Mouse (Mus musculus) liver, adult 2 months (tissue): ENCODE results near the gene AL731706.2. TPM values are rescaled to one million over a fixed set of nuclear protein-coding genes. Genes with fewer than 3 reads are reported as not detected.
"Not testable (repeated sequence)": the region's sequence is repeated elsewhere in the genome, so short reads cannot be mapped to it uniquely, and the experiment has no call there.

Experiments used
- DNase-seq: peaks from one replicate; pipeline ENCODE4 v3.0.0-alpha.2; 2011; ENCODE audit warnings: low read depth, low spot score; ENCODE audit errors: extremely low read depth
- H3K27ac ChIP-seq: fragments of 200-500 bp; replicated peaks from 2 replicates; pipeline ENCODE4 v1.5.1; 2012; ENCODE audit warnings: low read depth, mild to moderate bottlenecking, control low read depth, inconsistent platforms, low read length; ENCODE audit not compliant: insufficient read depth
- H3K27me3 ChIP-seq: fragments of 200-500 bp; 2 replicates; pipeline ENCODE4 v1.6.1; 2012; ENCODE audit warnings: mild to moderate bottlenecking, moderate library complexity, low read length, inconsistent platforms; ENCODE audit not compliant: control insufficient read depth, insufficient read depth
- H3K36me3 ChIP-seq: fragments of 200-500 bp; 2 replicates; pipeline ENCODE4 v1.6.1; 2012; ENCODE audit warnings: low read length, inconsistent platforms; ENCODE audit not compliant: control insufficient read depth, insufficient read depth
- H3K4me1 ChIP-seq: fragments of 200-500 bp; 2 replicates; pipeline ENCODE4 v1.6.1; 2011; ENCODE audit warnings: low read length; ENCODE audit not compliant: control insufficient read depth, insufficient read depth
- H3K4me3 ChIP-seq: fragments of 200-500 bp; 2 replicates; pipeline ENCODE4 v1.5.1; 2011; ENCODE audit warnings: low read depth, mild to moderate bottlenecking, control low read depth, low read length, moderate library complexity; ENCODE audit not compliant: insufficient read depth
- H3K79me2 ChIP-seq: fragments of 200-500 bp; 2 replicates; pipeline ENCODE4 v1.6.1; 2012; ENCODE audit warnings: inconsistent platforms, mild to moderate bottlenecking, low read length, moderate library complexity; ENCODE audit not compliant: control insufficient read depth, insufficient read depth
- H3K9ac ChIP-seq: fragments of 200-500 bp; 2 replicates; pipeline ENCODE4 v1.6.1; 2012; ENCODE audit warnings: low read depth, mild to moderate bottlenecking, control low read depth, inconsistent platforms, low read length
- CTCF ChIP-seq: fragments of 200-500 bp; IDR thresholded peaks from 2 replicates; pipeline ENCODE4 v1.5.1; 2011; ENCODE audit warnings: low read depth, low read length, control low read depth
- POLR2A ChIP-seq: fragments of 200-500 bp; IDR thresholded peaks from 2 replicates; pipeline ENCODE4 v1.6.1; 2011; ENCODE audit warnings: low read length, control low read depth; ENCODE audit not compliant: insufficient read depth; ENCODE audit errors: extremely low read depth
- WGBS: fragments of 180-500 bp; shearing (Covaris S2); methylation state at CpG from one replicate; pipeline ENCODE4 v1.1.7; 2018; 5-methylcytosine and 5-hydroxymethylcytosine counted together
- polyA plus RNA-seq: library from polyadenylated mRNA; depleted of rRNA; stranded (reverse); fragments of >200 nt; gene quantifications from 2 replicates; pipeline ENCODE4 v1.2.3, GENCODE M21; 2012
- total RNA-seq: library from RNA; depleted of rRNA; stranded (reverse); fragments of >200 nt; gene quantifications from 2 replicates; pipeline ENCODE4 v1.2.3, GENCODE M21; 2014

The AL731706.2 gene
- total and polyA plus RNA-seq, 2 experiments: not detected

GRCm38 (mm10) chr2:136891951-136892371, 6.5 kb upstream of the AL731706.2 start:
- peak overlapping the region; percentile 63 for H3K27ac ChIP-seq
- H3K4me1 ChIP-seq: peaks cover 15% of the 10 kb centered on the region
- no peaks in the 10 kb centered on the region for H3K36me3 ChIP-seq
- TF ChIP-seq CTCF (no peak), POLR2A (no peak)
- WGBS: under 1% methylated on average over 23 of the region's 23 CpGs
- peak; percentile 96 for DNase-seq
- peak overlapping the region; percentile 76 for H3K4me3 ChIP-seq
- no peaks in the 10 kb centered on the region; the same call in 1 of the 2 replicates for H3K79me2 ChIP-seq
- peak overlapping the region; percentile 88 for H3K9ac ChIP-seq
- H3K27me3 ChIP-seq: no peaks in the 10 kb centered on the region

- under 1% methylated on average over 49 of the region's 49 CpGs for WGBS
- H3K4me3 ChIP-seq: peak within 1 kb of the TSS; percentile 82
- peak; percentile 99 for DNase-seq
- no peaks in the 10 kb centered on the region for H3K27me3 ChIP-seq
- H3K9ac ChIP-seq: peak within 1 kb of the TSS; percentile 90
- H3K27ac ChIP-seq: peak within 1 kb of the TSS; percentile 96
- H3K79me2 ChIP-seq: no peaks in the 10 kb centered on the region; the same call in 1 of the 2 replicates
- H3K4me1 ChIP-seq: peaks cover 13% of the 10 kb centered on the region
- no peaks in the 10 kb centered on the region for H3K36me3 ChIP-seq
- TF ChIP-seq CTCF (no peak), POLR2A (peak; percentile 79)
Measured at GRCm38 (mm10) chr2:136891068-136891950, 5.8 kb upstream of the AL731706.2 start, which contains the start of the genes Slx4ip, AL731706.1 and Mkks. Gene Slx4ip (plus strand): TSS chr2:136891218. Gene AL731706.1 (minus strand): TSS chr2:136891389. Gene Mkks (minus strand): TSS chr2:136891389.

GRCm38 (mm10) chr2:136890716-136891067, 5.2 kb upstream of the AL731706.2 start:
- Histone ChIP-seq H3K4me3 (peak overlapping the region; percentile 82), H3K9ac (peak overlapping the region; percentile 90), H3K27ac (peak overlapping the region; percentile 96)
- DNase-seq, H3K36me3 ChIP-seq, H3K4me1 ChIP-seq, H3K27me3 ChIP-seq, H3K79me2 ChIP-seq: not testable (repeated sequence)
- WGBS: 5% methylated on average over 15 of the region's 15 CpGs

GRCm38 (mm10) chr2:136886846-136887245, 1.4 kb upstream of the AL731706.2 start:
- H3K36me3 ChIP-seq: peaks cover 22% of the 10 kb centered on the region
- no peak overlapping the region for H3K9ac ChIP-seq
- H3K4me3 ChIP-seq: no peak overlapping the region
- no peak for DNase-seq
- no peak for TF ChIP-seq POLR2A
- TF ChIP-seq CTCF: no peak
- no peaks in the 10 kb centered on the region for H3K27me3 ChIP-seq
- 69% methylated on average over 4 of the region's 4 CpGs for WGBS
- H3K4me1 ChIP-seq: peaks cover 8% of the 10 kb centered on the region
- no peaks in the 10 kb centered on the region; the same call in 1 of the 2 replicates for H3K79me2 ChIP-seq
- H3K27ac ChIP-seq: no peak overlapping the region

GRCm38 (mm10) chr2:136854543-136855388, 30.7 kb downstream of the AL731706.2 start:
- Histone ChIP-seq H3K27me3 (no peaks in the 10 kb centered on the region), H3K4me1 (no peaks in the 10 kb centered on the region), H3K79me2 (no peaks in the 10 kb centered on the region), H3K27ac (no peak overlapping the region), H3K9ac (no peak overlapping the region), H3K36me3 (no peaks in the 10 kb centered on the region), H3K4me3 (no peak overlapping the region)
- TF ChIP-seq CTCF (no peak), POLR2A (no peak)
- 50% methylated on average over 5 of the region's 5 CpGs for WGBS
- no peak for DNase-seq
